Mouse (Mus musculus): Measurements from ENCODE around the gene Anks3.

Anks3 gene

GRCm38 (mm10) chr16:4897146-4897730 is 66.8 kb downstream of the Anks3 start:
- DNase-seq (ENCODE audit: extremely low spot score), result no peak

GRCm38 (mm10) chr16:4896249-4897027 is 67.6 kb downstream of the Anks3 start:
- no peak for DNase-seq (ENCODE audit: extremely low spot score)

- no peak for DNase-seq (ENCODE audit: extremely low spot score)
Observed at GRCm38 (mm10) chr16:4894201-4894908, 69.7 kb downstream of the Anks3 start.

DNA sequence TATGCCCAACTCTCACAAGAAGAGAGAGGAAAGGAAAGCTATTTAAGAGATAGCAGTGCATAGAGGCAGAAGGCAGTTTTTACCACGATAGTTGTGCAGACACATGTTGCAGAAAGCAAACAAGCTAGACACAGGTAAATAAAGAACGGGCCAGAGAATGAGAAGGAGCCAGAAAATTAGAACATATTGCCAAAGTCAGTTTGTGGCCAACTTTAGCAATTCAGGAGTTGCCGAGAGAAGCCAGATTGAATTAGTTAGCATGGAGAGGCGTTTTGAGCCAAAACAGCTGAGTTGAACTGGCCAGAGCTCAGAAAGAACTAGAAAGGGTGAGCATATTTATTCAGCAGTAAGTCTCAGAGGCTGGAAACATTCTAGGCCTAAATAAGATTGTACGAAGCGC is 71.8 kb downstream of the Anks3 start:
- no peak for DNase-seq (ENCODE audit: extremely low spot score)
